Mouse (Mus musculus): ENCODE measurements around the gene Vars2. TPM values are rescaled to one million over a fixed set of nuclear protein-coding genes. Genes with fewer than 3 reads are reported as not detected.
A peak's percentile ranks its signal among the peaks of the same experiment; 100 is the strongest.

The Vars2 gene
- polyA plus RNA-seq, 1 experiment from 2014 or later: 12.8 TPM

- no peak for ATAC-seq (ENCODE audit: low FRiP score)
- WGBS: 85% methylated on average over 17 of the region's 17 CpGs
- peaks cover 19% of the 10 kb centered on the region for H3K36me3 ChIP-seq
- peak overlapping the region; percentile 94 for H3K4me2 ChIP-seq
- H3K9me3 ChIP-seq (replicated peaks): no peaks in the 10 kb centered on the region
- no peak overlapping the region for H3K4me3 ChIP-seq (replicated peaks)
- no peak overlapping the region for H3K27ac ChIP-seq (replicated peaks)
- no peak overlapping the region; the same call in 1 of the 2 replicates for H3K9ac ChIP-seq (replicated peaks)
- no peaks in the 10 kb centered on the region for H3K27me3 ChIP-seq (replicated peaks)
- H3K4me1 ChIP-seq: peaks cover 21% of the 10 kb centered on the region
Observed at GRCm38 (mm10) chr17:35665957-35666515, 1.4 kb downstream of the Vars2 start.

DNA sequence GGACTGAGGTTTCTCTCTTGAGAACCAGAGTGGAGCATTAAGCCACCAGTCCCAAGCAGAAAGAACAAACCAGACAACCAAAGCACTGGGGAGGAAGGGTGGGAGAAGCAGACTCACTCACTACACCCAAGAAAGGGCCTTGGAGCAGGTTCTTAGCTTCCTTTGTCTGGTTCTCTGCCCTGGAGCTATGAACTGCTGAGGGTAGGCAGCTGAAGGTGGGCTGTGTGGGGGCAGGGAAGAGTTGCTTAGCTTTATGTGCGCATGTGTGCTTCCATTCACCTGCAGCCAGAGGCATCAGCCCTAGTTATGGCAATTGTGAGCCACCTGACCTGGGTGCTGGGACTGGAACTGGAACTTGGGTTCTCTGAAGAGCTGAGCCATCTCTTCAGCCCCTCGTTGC lies 14.3 kb downstream of the Vars2 start:
- Histone ChIP-seq H3K4me1 (no peaks in the 10 kb centered on the region), H3K4me2 (no peak overlapping the region), H3K9me3 (replicated peaks) (no peaks in the 10 kb centered on the region), H3K27ac (replicated peaks) (no peak overlapping the region), H3K9ac (replicated peaks) (no peak overlapping the region), H3K4me3 (replicated peaks) (no peak overlapping the region), H3K36me3 (peaks cover 29% of the 10 kb centered on the region), H3K27me3 (replicated peaks) (no peaks in the 10 kb centered on the region)
- 82% methylated on average over 2 of the region's 2 CpGs for WGBS
- ATAC-seq (ENCODE audit: low FRiP score): no peak

- Histone ChIP-seq H3K4me2 (no peak overlapping the region), H3K27ac (replicated peaks) (no peak overlapping the region), H3K9me3 (replicated peaks) (no peaks in the 10 kb centered on the region), H3K4me3 (replicated peaks) (no peak overlapping the region), H3K9ac (replicated peaks) (no peak overlapping the region), H3K27me3 (replicated peaks) (0 out of 2 replicates have a peak, but pooled peaks cover 3% of the 10 kb centered on the region), H3K36me3 (no peaks in the 10 kb centered on the region), H3K4me1 (no peaks in the 10 kb centered on the region)
- 72% methylated on average over 2 of the region's 2 CpGs for WGBS
- ATAC-seq (ENCODE audit: low FRiP score): no peak
Observed at GRCm38 (mm10) chr17:35649429-35649828, 18.0 kb downstream of the Vars2 start.

- no peak within 1 kb of the TSS for H3K9ac ChIP-seq (replicated peaks)
- no peak within 1 kb of the TSS for H3K4me3 ChIP-seq (replicated peaks)
- H3K9me3 ChIP-seq (replicated peaks): no peaks in the 10 kb centered on the region
- no peak within 1 kb of the TSS for H3K27ac ChIP-seq (replicated peaks)
- H3K36me3 ChIP-seq: no peaks in the 10 kb centered on the region
- ATAC-seq (ENCODE audit: low FRiP score): no peak
- no peak within 1 kb of the TSS for H3K4me2 ChIP-seq
- H3K4me1 ChIP-seq: no peaks in the 10 kb centered on the region
- H3K27me3 ChIP-seq (replicated peaks): 0 out of 2 replicates have a peak, but pooled peaks cover 6% of the 10 kb centered on the region
- 76% methylated on average over 13 of the region's 13 CpGs for WGBS
Observed at GRCm38 (mm10) chr17:35643609-35644236, 23.7 kb downstream of the Vars2 start, which contains the start of gene Mucl3. Gene Mucl3, minus strand, starts transcription at chr17:35643695.

DNA sequence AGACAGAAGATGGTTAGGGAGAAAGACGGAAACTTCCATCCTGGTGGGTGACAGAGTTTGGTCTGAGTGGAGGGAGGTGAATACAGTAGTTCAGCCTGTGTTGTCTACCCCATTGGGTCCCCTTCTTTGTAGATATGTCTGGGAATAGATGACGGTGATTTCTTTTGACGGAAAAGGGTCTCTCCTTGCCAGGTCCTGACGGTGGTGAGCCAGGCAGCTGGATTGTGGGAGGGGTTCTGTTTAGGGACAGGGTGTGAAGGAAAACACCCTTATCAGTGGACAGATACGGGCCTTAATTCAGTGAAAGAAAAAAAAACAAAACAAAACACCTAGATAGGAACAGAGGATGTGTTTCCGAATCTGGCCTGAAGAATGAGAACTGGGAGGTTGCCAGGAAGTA lies 28.0 kb downstream of the Vars2 start:
- no peak for ATAC-seq (ENCODE audit: low FRiP score)
- no peaks in the 10 kb centered on the region for H3K36me3 ChIP-seq
- no peaks in the 10 kb centered on the region for H3K9me3 ChIP-seq (replicated peaks)
- no peak overlapping the region for H3K27ac ChIP-seq (replicated peaks)
- no peak overlapping the region for H3K9ac ChIP-seq (replicated peaks)
- H3K27me3 ChIP-seq (replicated peaks): peaks cover 7% of the 10 kb centered on the region; the same call in 1 of the 2 replicates
- peak overlapping the region; percentile 34 for H3K4me2 ChIP-seq
- no peak overlapping the region for H3K4me3 ChIP-seq (replicated peaks)
- H3K4me1 ChIP-seq: peaks cover 4% of the 10 kb centered on the region
- 85% methylated on average over 6 of the region's 6 CpGs for WGBS

GRCm38 (mm10) chr17:35638475-35639190 lies 28.8 kb downstream of the Vars2 start:
- WGBS: 28% methylated on average over 14 of the region's 14 CpGs
- Histone ChIP-seq H3K4me1 (peaks cover 9% of the 10 kb centered on the region), H3K4me2 (peak overlapping the region; percentile 34), H3K9me3 (replicated peaks) (no peaks in the 10 kb centered on the region), H3K36me3 (no peaks in the 10 kb centered on the region), H3K4me3 (replicated peaks) (no peak overlapping the region), H3K9ac (replicated peaks) (no peak overlapping the region), H3K27ac (replicated peaks) (no peak overlapping the region), H3K27me3 (replicated peaks) (peaks cover 3% of the 10 kb centered on the region; the same call in 1 of the 2 replicates)
- peak; percentile 77; the same call in 1 of the 2 replicates for ATAC-seq (ENCODE audit: low FRiP score)

DNA sequence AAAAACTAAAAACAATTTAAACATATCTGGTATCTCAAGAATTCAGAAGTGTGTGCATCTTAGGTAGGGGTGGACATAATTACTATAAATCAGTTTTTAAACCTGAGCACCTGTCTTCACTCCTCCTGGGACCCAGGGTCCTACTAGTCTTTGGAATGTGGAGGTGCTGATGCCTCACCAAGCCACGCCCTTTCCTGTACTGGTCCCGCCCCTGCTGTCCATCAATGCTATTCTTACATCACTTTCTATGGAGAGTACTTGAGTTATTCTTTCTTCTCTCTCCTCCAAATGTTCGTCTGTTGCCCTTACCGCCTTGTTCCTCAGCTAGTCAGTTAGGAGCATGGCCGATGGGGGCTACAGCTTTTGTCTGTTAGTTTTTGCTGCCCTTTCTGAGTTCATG lies 31.0 kb downstream of the Vars2 start:
- Histone ChIP-seq H3K36me3 (no peaks in the 10 kb centered on the region), H3K4me3 (replicated peaks) (no peak overlapping the region), H3K27me3 (replicated peaks) (peaks cover 3% of the 10 kb centered on the region; the same call in 1 of the 2 replicates), H3K4me1 (peaks cover 9% of the 10 kb centered on the region), H3K4me2 (peak overlapping the region; percentile 74), H3K27ac (replicated peaks) (no peak overlapping the region), H3K9ac (replicated peaks) (no peak overlapping the region), H3K9me3 (replicated peaks) (no peaks in the 10 kb centered on the region)
- WGBS: 42% methylated on average over 5 of the region's 5 CpGs
- ATAC-seq (ENCODE audit: low FRiP score): no peak

GRCm38 (mm10) chr17:35635699-35636111 lies 31.7 kb downstream of the Vars2 start:
- 1% methylated on average over 15 of the region's 15 CpGs for WGBS
- ATAC-seq (ENCODE audit: low FRiP score): peak; percentile 79

GRCm38 (mm10) chr17:35635202-35635601 lies 32.2 kb downstream of the Vars2 start:
- H3K27me3 ChIP-seq (replicated peaks): peaks cover 3% of the 10 kb centered on the region; the same call in 1 of the 2 replicates
- peaks cover 9% of the 10 kb centered on the region for H3K4me1 ChIP-seq
- H3K9ac ChIP-seq (replicated peaks): no peak overlapping the region
- H3K36me3 ChIP-seq: no peaks in the 10 kb centered on the region
- no peak overlapping the region for H3K4me2 ChIP-seq
- no peaks in the 10 kb centered on the region for H3K9me3 ChIP-seq (replicated peaks)
- no peak overlapping the region for H3K27ac ChIP-seq (replicated peaks)
- ATAC-seq (ENCODE audit: low FRiP score): no peak
- WGBS: 81% methylated on average over 3 of the region's 3 CpGs
- no peak overlapping the region for H3K4me3 ChIP-seq (replicated peaks)

More at GRCm38 (mm10) chr17:35635699-35636111, 31.7 kb downstream of the Vars2 start:
- Histone ChIP-seq H3K27me3 (replicated peaks) (peaks cover 3% of the 10 kb centered on the region; the same call in 1 of the 2 replicates), H3K36me3 (no peaks in the 10 kb centered on the region), H3K4me3 (replicated peaks) (peak overlapping the region; percentile 45), H3K9me3 (replicated peaks) (no peaks in the 10 kb centered on the region), H3K4me2 (peak overlapping the region; percentile 74), H3K27ac (replicated peaks) (peak overlapping the region; percentile 68), H3K9ac (replicated peaks) (peak overlapping the region; percentile 55), H3K4me1 (peaks cover 9% of the 10 kb centered on the region)

GRCm38 (mm10) chr17:35633992-35634391 lies 33.4 kb downstream of the Vars2 start:
- H3K4me2 ChIP-seq: no peak overlapping the region
- 0 out of 2 replicates have a peak overlapping the region, but pooled peaks have one; percentile 5 for H3K9ac ChIP-seq (replicated peaks)
- no peaks in the 10 kb centered on the region for H3K9me3 ChIP-seq (replicated peaks)
- H3K4me3 ChIP-seq (replicated peaks): no peak overlapping the region
- 22% methylated on average over 1 of the region's 1 CpGs for WGBS
- 0 out of 2 replicates have a peak overlapping the region, but pooled peaks have one; percentile 23 for H3K27ac ChIP-seq (replicated peaks)
- H3K27me3 ChIP-seq (replicated peaks): peaks cover 3% of the 10 kb centered on the region; the same call in 1 of the 2 replicates
- no peaks in the 10 kb centered on the region for H3K36me3 ChIP-seq
- ATAC-seq (ENCODE audit: low FRiP score): no peak
- peaks cover 9% of the 10 kb centered on the region for H3K4me1 ChIP-seq

- no peak for ATAC-seq (ENCODE audit: low FRiP score)
Observed at GRCm38 (mm10) chr17:35626537-35626936, 40.9 kb downstream of the Vars2 start, which contains the start of gene Gm9573. Gene Gm9573, minus strand, starts transcription at chr17:35626637.

More at GRCm38 (mm10) chr17:35626537-35626936, 40.9 kb downstream of the Vars2 start, which contains the start of gene Gm9573:
- Histone ChIP-seq H3K27me3 (replicated peaks) (no peaks in the 10 kb centered on the region), H3K27ac (replicated peaks) (no peak within 1 kb of the TSS), H3K36me3 (no peaks in the 10 kb centered on the region), H3K4me1 (no peaks in the 10 kb centered on the region), H3K9me3 (replicated peaks) (no peaks in the 10 kb centered on the region), H3K4me2 (no peak within 1 kb of the TSS), H3K9ac (replicated peaks) (no peak within 1 kb of the TSS), H3K4me3 (replicated peaks) (no peak within 1 kb of the TSS)
- WGBS: 90% methylated on average over 7 of the region's 7 CpGs

All from neural tube, embryonic 15.5 days (tissue).